Mouse (Mus musculus) ES-Bruce4 (cell line): ENCODE measurements around the gene Psme2b. TPM values are rescaled to one million over a fixed set of nuclear protein-coding genes. Genes with fewer than 3 reads are reported as not detected.
"Not testable (repeated sequence)": the region's sequence is repeated elsewhere in the genome, so short reads cannot be mapped to it uniquely, and the experiment has no call there.

Experiments
- H3K27ac ChIP-seq: 2 replicates; pipeline ENCODE4 v1.5.1; 2012; ENCODE audit warnings: low read length, inconsistent platforms; ENCODE audit not compliant: insufficient read depth
- H3K27me3 ChIP-seq: 2 replicates; pipeline ENCODE4 v1.6.1; 2012; ENCODE audit warnings: mild to moderate bottlenecking, low read length, inconsistent platforms; ENCODE audit not compliant: control insufficient read depth, poor library complexity, insufficient read depth, severe bottlenecking
- H3K36me3 ChIP-seq: 2 replicates; pipeline ENCODE4 v1.6.1; 2012; ENCODE audit warnings: inconsistent platforms, mild to moderate bottlenecking, low read length, moderate library complexity; ENCODE audit not compliant: control insufficient read depth, poor library complexity, insufficient read depth, severe bottlenecking
- H3K4me1 ChIP-seq: one replicate; pipeline ENCODE4 v1.8.1; 2011; ENCODE audit warnings: low read length; ENCODE audit not compliant: control insufficient read depth, insufficient read depth
- H3K4me3 ChIP-seq: 2 replicates; pipeline ENCODE4 v1.5.1; 2011; ENCODE audit warnings: low read depth, mild to moderate bottlenecking, low read length
- H3K9ac ChIP-seq: 2 replicates; pipeline ENCODE4 v1.6.1; 2012; ENCODE audit warnings: low read depth, mild to moderate bottlenecking, inconsistent platforms; ENCODE audit not compliant: poor library complexity, severe bottlenecking
- H3K9me3 ChIP-seq: replicated peaks from 2 replicates; pipeline ENCODE4 v1.6.1; 2012; ENCODE audit warnings: mild to moderate bottlenecking, low read length, inconsistent platforms; ENCODE audit not compliant: control insufficient read depth, poor library complexity, insufficient read depth, severe bottlenecking
- CTCF ChIP-seq: IDR thresholded peaks from one replicate; pipeline ENCODE4 v1.8.1; 2011; ENCODE audit warnings: low read depth, low read length
- EP300 ChIP-seq: IDR thresholded peaks from 2 replicates; pipeline ENCODE4 v1.6.1; 2011; ENCODE audit warnings: low read depth, low read length; ENCODE audit not compliant: insufficient read depth
- POLR2A ChIP-seq: IDR thresholded peaks from one replicate; pipeline ENCODE4 v1.8.1; 2011; ENCODE audit warnings: low read length; ENCODE audit not compliant: insufficient read depth
- polyA plus RNA-seq: library from polyadenylated mRNA; stranded (reverse); fragments of >200 nt; gene quantifications from 2 replicates; pipeline ENCODE4 v1.2.4, GENCODE M21; 2011; ENCODE audit warnings: low read depth; ENCODE audit not compliant: missing spikeins, insufficient read depth, insufficient read length

Psme2b gene
- polyA plus RNA-seq, 1 experiment, result 4.0 TPM

- Histone ChIP-seq H3K4me1 (no peaks in the 10 kb centered on the region), H3K36me3 (no peaks in the 10 kb centered on the region), H3K27me3 (no peaks in the 10 kb centered on the region), H3K9ac (no peak overlapping the region), H3K4me3 (no peak overlapping the region), H3K9me3 (no peaks in the 10 kb centered on the region), H3K27ac (no peak overlapping the region)
- no peak for TF ChIP-seq POLR2A
- TF ChIP-seq EP300, result no peak
- no peak for TF ChIP-seq CTCF
These were observed 27.6 kb downstream of the Psme2b start for GRCm38 (mm10) chr11:48918380-48918779.

GRCm38 (mm10) chr11:48913611-48914010 lies 32.4 kb downstream of the Psme2b start:
- Histone ChIP-seq H3K4me1 (no peaks in the 10 kb centered on the region), H3K27me3 (no peaks in the 10 kb centered on the region), H3K9ac (no peak overlapping the region), H3K4me3 (no peak overlapping the region), H3K36me3 (no peaks in the 10 kb centered on the region), H3K9me3 (no peaks in the 10 kb centered on the region), H3K27ac (no peak overlapping the region)
- no peak for TF ChIP-seq POLR2A
- no peak for TF ChIP-seq EP300
- no peak for TF ChIP-seq CTCF

- Histone ChIP-seq H3K9me3 (no peaks in the 10 kb centered on the region), H3K4me3 (no peak overlapping the region), H3K9ac (no peak overlapping the region), H3K4me1 (no peaks in the 10 kb centered on the region), H3K36me3 (no peaks in the 10 kb centered on the region), H3K27me3 (no peaks in the 10 kb centered on the region), H3K27ac (no peak overlapping the region)
- TF ChIP-seq EP300, result no peak
- no peak for TF ChIP-seq POLR2A
- no peak for TF ChIP-seq CTCF
These were observed 37.5 kb downstream of the Psme2b start for GRCm38 (mm10) chr11:48908459-48908858.

DNA sequence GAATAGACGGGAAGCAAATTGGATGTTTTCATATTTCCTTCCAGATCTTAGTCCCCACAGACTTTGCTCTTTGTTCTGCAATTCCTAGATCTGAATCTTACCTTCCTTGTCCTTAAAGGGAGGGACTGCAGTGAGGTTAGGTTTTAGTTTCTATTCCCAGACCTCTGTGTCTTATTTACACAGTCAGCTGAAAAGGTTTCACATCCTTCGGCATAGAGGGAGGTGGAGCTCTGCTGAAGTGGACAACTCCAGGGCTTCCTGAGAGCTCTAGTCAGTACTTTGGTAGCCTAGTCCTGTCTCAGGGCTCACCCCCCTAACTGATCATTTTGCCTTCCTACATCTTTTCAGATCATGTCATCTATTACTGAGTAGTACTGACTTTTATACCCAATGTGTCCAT lies 44.0 kb downstream of the Psme2b start, which contains the start of gene Gm5431:
TSS of gene Gm5431 (minus strand) at position 194 of the 400 bp plus-strand sequence.
- H3K4me3 ChIP-seq, result no peak within 1 kb of the TSS
- H3K27me3 ChIP-seq, result no peaks in the 10 kb centered on the region
- no peaks in the 10 kb centered on the region for H3K4me1 ChIP-seq
- H3K9me3 ChIP-seq, result no peaks in the 10 kb centered on the region
- H3K27ac ChIP-seq, result no peak within 1 kb of the TSS
- no peaks in the 10 kb centered on the region for H3K36me3 ChIP-seq
- no peak within 1 kb of the TSS for H3K9ac ChIP-seq
- TF ChIP-seq EP300, result no peak
- no peak for TF ChIP-seq POLR2A
- no peak for TF ChIP-seq CTCF

- not testable (repeated sequence) for H3K27ac ChIP-seq, H3K9ac ChIP-seq
These were observed 44.4 kb downstream of the Psme2b start for GRCm38 (mm10) chr11:48901567-48901930.

GRCm38 (mm10) chr11:48900654-48901566 lies 45.1 kb downstream of the Psme2b start:
- H3K27me3 ChIP-seq, H3K4me3 ChIP-seq, H3K27ac ChIP-seq, H3K36me3 ChIP-seq, H3K4me1 ChIP-seq, H3K9ac ChIP-seq, H3K9me3 ChIP-seq: not testable (repeated sequence)

More at GRCm38 (mm10) chr11:48901567-48901930, 44.4 kb downstream of the Psme2b start:
- not testable (repeated sequence) for H3K4me1 ChIP-seq, H3K4me3 ChIP-seq, H3K27me3 ChIP-seq, H3K36me3 ChIP-seq, H3K9me3 ChIP-seq
